Comparison of ENCODE assay signal across 34 mouse cellular contexts in the genomic region with DNA sequence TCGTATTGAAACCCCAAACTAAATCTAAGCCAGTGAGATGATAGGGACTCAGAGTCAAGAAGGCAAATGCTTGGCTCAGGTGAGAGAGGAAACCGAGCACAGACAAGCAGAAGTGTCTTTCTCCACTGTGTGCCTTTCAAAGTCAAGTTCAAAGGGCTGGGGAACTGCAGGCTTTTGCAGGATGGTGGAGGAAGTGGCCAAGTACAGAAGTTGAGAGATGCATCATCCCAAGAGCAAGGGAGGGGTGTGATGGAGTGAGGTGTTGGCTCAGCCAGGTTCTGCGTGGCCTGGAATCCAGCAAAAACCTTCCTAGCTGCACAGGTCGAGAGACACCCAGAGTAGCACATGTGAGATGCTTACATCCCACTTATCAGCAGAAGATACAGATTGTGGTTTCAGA. TPM values are rescaled to one million over a fixed set of nuclear protein-coding genes. Genes with fewer than 3 reads are reported as not detected.
DNase-seq lines count a peak whose midpoint lies in the region; ATAC-seq lines count a peak whose summit lies in the region.
"Had no signal": no experiment of that assay in that cellular context is flagged by ENCODE, and none has a peak within 500 bp of the region (broad histone marks: within the 10 kb centered on the region; RNA-seq: fewer than 3 reads in every experiment).

No protein-coding gene starts in this region.

- H3K27me3 ChIP-seq in embryonic facial prominence, embryonic 10.5 days (replicated peaks; ENCODE audit: low read depth, poor library complexity, severe bottlenecking): no peaks in the 10 kb centered on the region
- H3K27me3 ChIP-seq: heart, embryonic 15.5 days; limb, embryonic 12.5 days; megakaryocyte, embryonic 14.5 days; midbrain, embryonic 13.5 days; Patski; stomach, embryonic 15.5 days had no signal

- 84% methylated on average over 4 of the region's 4 CpGs for WGBS in embryonic facial prominence, embryonic 10.5 days

- H3K4me3 ChIP-seq in embryonic facial prominence, embryonic 10.5 days: no peak overlapping the region
- H3K4me3 ChIP-seq: erythroblast, embryonic 14.5 days; gastrocnemius, adult 2 months; heart, embryonic 15.5 days; limb, embryonic 12.5 days; megakaryocyte, embryonic 14.5 days; midbrain, embryonic 13.5 days; stomach, embryonic 15.5 days had no signal

- ATAC-seq in megakaryocyte-erythroid progenitor cell, adult 5-6 weeks (replicated peaks; ENCODE audit: low FRiP score, low TSS enrichment, poor library complexity, severe bottlenecking): no peak
- ATAC-seq: forebrain, embryonic 16.5 days; hindbrain, postnatal 0 days; intestine, postnatal 0 days; midbrain, embryonic 13.5 days; Patski had no signal

- H3K36me3 ChIP-seq in embryonic facial prominence, embryonic 10.5 days (replicated peaks): no peaks in the 10 kb centered on the region
- H3K36me3 ChIP-seq: heart, embryonic 15.5 days; limb, embryonic 12.5 days; midbrain, embryonic 13.5 days; stomach, embryonic 15.5 days had no signal

- no peak overlapping the region for H3K27ac ChIP-seq in embryonic facial prominence, embryonic 10.5 days (replicated peaks)
- H3K27ac ChIP-seq: gastrocnemius, adult 2 months; heart, embryonic 15.5 days; hindbrain, postnatal 0 days; limb, embryonic 12.5 days; midbrain, embryonic 13.5 days; stomach, embryonic 15.5 days had no signal

- no peaks in the 10 kb centered on the region for H3K4me1 ChIP-seq in embryonic facial prominence, embryonic 10.5 days
- H3K4me1 ChIP-seq: heart, embryonic 15.5 days; limb, embryonic 12.5 days; midbrain, embryonic 13.5 days; stomach, embryonic 15.5 days had no signal

- peak; percentile 81 for DNase-seq in CD4-positive helper T cell, adult 2 months (ENCODE audit: low read depth, low spot score)
- peak; percentile 71 for DNase-seq in T-cell, adult 2 months (ENCODE audit: low spot score)
- DNase-seq in naive thymus-derived CD4-positive, alpha-beta T cell, adult 2 months (ENCODE audit: low read depth): peak; percentile 82
- peak; percentile 68 for DNase-seq in thymus, postnatal 14 days
- no peak for DNase-seq in embryonic facial prominence, embryonic 10.5 days (ENCODE audit: low spot score)
- no peak for DNase-seq in gastrocnemius, adult 8-10 months (ENCODE audit: low spot score in 2 of 2)
- no peak for DNase-seq in layer of hippocampus, postnatal 14 days (ENCODE audit: low spot score in 2 of 2)
- DNase-seq: adrenal gland, adult 2 months; cerebellum, adult 9-10 months; embryo, embryonic 11 days; gastrocnemius, adult 2 months; kidney, postnatal 14 days; layer of hippocampus, adult 9-11 months; lung, postnatal 4 days had no signal

- no peaks in the 10 kb centered on the region for H3K9me3 ChIP-seq in embryonic facial prominence, embryonic 10.5 days
- H3K9me3 ChIP-seq: heart, embryonic 15.5 days; limb, embryonic 12.5 days; megakaryocyte, embryonic 14.5 days; midbrain, embryonic 13.5 days; stomach, embryonic 15.5 days had no signal

RNA-seq across cellular contexts. Expression of a gene that starts 11.6 kb away (rescaled TPM):
- not detected in 2 replicates for polyA plus RNA-seq in embryonic facial prominence, embryonic 10.5 days (2016; fragmentation: Nextera tagmentation; extraction: Ambion mirVana)
- total RNA-seq in gastrocnemius, adult 8-10 months (2022): not detected
- total RNA-seq in layer of hippocampus, postnatal 14 days (2021): under 1 TPM; 0.69 to 0.81 TPM
- total RNA-seq in megakaryocyte-erythroid progenitor cell, adult 5-6 weeks (2014; fragmentation: Nextera tagmentation): not detected in 2 replicates
- total RNA-seq in megakaryocyte-erythroid progenitor cell, adult 5-6 weeks (2017): not detected in 2 replicates
- total RNA-seq: adrenal gland, adult 2 months; adrenal gland, postnatal 4 days; gastrocnemius, adult 2 months; gastrocnemius, postnatal 4 days; heart, postnatal 25 days; hindbrain, postnatal 0 days; liver, adult 2 months; MEL had no signal
- polyA plus RNA-seq: adrenal gland, adult 2 months; erythroblast, embryonic 14.5 days; forebrain, embryonic 11.5 days; forebrain, embryonic 16.5 days; hindbrain, embryonic 11.5 days; hindbrain, postnatal 0 days; intestine, postnatal 0 days; kidney, embryonic 14.5 days; limb, embryonic 12.5 days; liver, adult 2 months; midbrain, embryonic 13.5 days; neural tube, embryonic 14.5 days; stomach, embryonic 15.5 days had no signal

RNA-seq across cellular contexts. Expression of a gene that starts 43.0 kb away (rescaled TPM):
- 47.9 and 49.5 TPM in 2 replicates for polyA plus RNA-seq in embryonic facial prominence, embryonic 10.5 days (2016; fragmentation: Nextera tagmentation; extraction: Ambion mirVana)
- 100 to 1,000 TPM; 283 to 518 (median 382) TPM for total RNA-seq in gastrocnemius, adult 8-10 months (2022)
- 100 to 1,000 TPM; 158 to 165 TPM for total RNA-seq in layer of hippocampus, postnatal 14 days (2021)
- 268 and 306 TPM in 2 replicates for total RNA-seq in megakaryocyte-erythroid progenitor cell, adult 5-6 weeks (2014; fragmentation: Nextera tagmentation)
- total RNA-seq in megakaryocyte-erythroid progenitor cell, adult 5-6 weeks (2017): 123 and 192 TPM in 2 replicates

Comparison
In these comparisons a context has a peak if more than half of its experiments do, and no peak if none do; other contexts are left out.
1. DNase-seq: peak in CD4-positive helper T cell, adult 2 months (single experiment), T-cell, adult 2 months (single experiment), naive thymus-derived CD4-positive, alpha-beta T cell, adult 2 months (single experiment) and thymus, postnatal 14 days (single experiment); none in embryonic facial prominence, embryonic 10.5 days (single experiment), gastrocnemius, adult 8-10 months (0 of 2) and layer of hippocampus, postnatal 14 days (0 of 2).